Comparison of ENCODE assay signal across 16 mouse cellular contexts in the genomic region with DNA sequence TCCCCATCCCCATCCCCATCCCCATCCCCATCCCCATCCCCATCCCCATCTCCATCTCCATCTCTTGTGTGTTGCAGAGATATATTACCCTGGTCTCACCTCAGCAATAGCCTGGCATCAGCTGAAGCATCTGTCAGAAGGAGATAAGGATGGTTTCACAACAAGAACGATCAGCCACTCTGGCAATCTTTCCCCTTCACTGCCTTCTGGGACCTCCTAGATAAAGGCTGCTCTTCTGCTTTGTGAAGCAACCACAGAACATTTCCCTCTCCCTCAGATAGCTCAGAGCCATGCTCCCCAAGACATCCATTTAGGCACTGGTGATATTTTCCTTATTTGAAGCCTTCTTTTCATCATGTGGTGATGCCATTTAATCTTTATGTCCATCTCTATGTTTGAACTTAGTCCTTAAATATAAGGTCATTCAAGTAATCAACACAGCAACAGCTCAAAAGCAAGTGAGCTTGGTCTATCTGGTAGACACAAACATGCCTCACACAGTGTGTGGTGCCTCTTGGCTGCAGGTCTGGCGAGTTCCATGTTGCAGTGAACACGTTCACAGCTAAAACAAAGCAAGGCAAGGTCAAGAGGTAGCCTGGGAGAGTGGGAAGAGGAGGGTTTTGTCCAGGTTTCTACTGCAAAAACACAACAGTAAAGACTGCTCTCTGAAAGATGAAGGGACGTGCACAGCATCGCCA.
DNase-seq lines count a peak whose midpoint lies in the region; ATAC-seq and TF ChIP-seq lines count a peak whose summit lies in the region.
"Had no signal": no experiment of that assay in that cellular context is flagged by ENCODE, and none has a peak within 500 bp of the region (broad histone marks: within the 10 kb centered on the region; RNA-seq: fewer than 3 reads in every experiment).

No protein-coding gene starts in this region.

- H3K4me1 ChIP-seq in heart, embryonic 12.5 days (replicated peaks): peaks cover under 1% of the 10 kb centered on the region
- peaks cover 48 to 53% of the 10 kb centered on the region in 2 experiments for H3K4me1 ChIP-seq in MEL (ENCODE audit: control insufficient read depth in 1 of 2, insufficient read depth in 2 of 2, low read length in 2 of 2)
- peaks cover 11% of the 10 kb centered on the region; the same call in 1 of the 2 replicates for H3K4me1 ChIP-seq in liver, postnatal 0 days (ENCODE audit: insufficient read depth)
- H3K4me1 ChIP-seq in midbrain, postnatal 0 days (ENCODE audit: insufficient read depth, low read length): no peaks in the 10 kb centered on the region
- H3K4me1 ChIP-seq: neural tube, embryonic 12.5 days had no signal

- peaks cover 57% of the 10 kb centered on the region for H3K27me3 ChIP-seq in heart, embryonic 12.5 days (replicated peaks)
- no peaks in the 10 kb centered on the region for H3K27me3 ChIP-seq in MEL (ENCODE audit: control insufficient read depth in 1 of 2, insufficient read depth in 2 of 2, low read length in 2 of 2)
- H3K27me3 ChIP-seq in liver, postnatal 0 days (ENCODE audit: insufficient read depth, low read length): no peaks in the 10 kb centered on the region
- no peaks in the 10 kb centered on the region for H3K27me3 ChIP-seq in midbrain, postnatal 0 days (ENCODE audit: insufficient read depth, low read length)
- H3K27me3 ChIP-seq: neural tube, embryonic 12.5 days had no signal

- peak; percentile 89 for ATAC-seq in heart, embryonic 12.5 days (ENCODE audit: insufficient number of reproducible peaks, low FRiP score)
- peak; percentile 43 for ATAC-seq in granulocyte monocyte progenitor cell, adult 5-6 weeks (replicated peaks; ENCODE audit: poor library complexity, severe bottlenecking)
- ATAC-seq in liver, postnatal 0 days: peak; percentile 95
- no peak for ATAC-seq in midbrain, postnatal 0 days (ENCODE audit: low FRiP score)
- ATAC-seq: midbrain, embryonic 16.5 days had no signal

- no peaks in the 10 kb centered on the region for H3K79me2 ChIP-seq in MEL (ENCODE audit: control insufficient read depth, insufficient read depth, low read length, poor library complexity)

- intact Hi-C loops in heart, postnatal 10 days (cut with DNase I): no loop called here
- intact Hi-C loops in left cerebral cortex, postnatal 14 days (cut with DNase I): loop anchor here (10.0 kb wide), 1 partner anchor 147 kb away; no protein-coding TSS in a partner anchor

- H3K4me2 ChIP-seq in heart, embryonic 12.5 days: no peak overlapping the region
- H3K4me2 ChIP-seq in liver, postnatal 0 days (ENCODE audit: low read depth, low read length): no peak overlapping the region
- H3K4me2 ChIP-seq in midbrain, postnatal 0 days (ENCODE audit: low read depth, low read length, poor library complexity, severe bottlenecking): no peak overlapping the region
- H3K4me2 ChIP-seq: neural tube, embryonic 12.5 days had no signal

- no peak overlapping the region for H3K9ac ChIP-seq in heart, embryonic 12.5 days
- H3K9ac ChIP-seq in MEL (ENCODE audit: control insufficient read depth, low read depth, low read length, poor library complexity, severe bottlenecking): peak overlapping the region; percentile 17
- H3K9ac ChIP-seq in liver, postnatal 0 days (replicated peaks): no peak overlapping the region
- H3K9ac ChIP-seq in midbrain, postnatal 0 days (replicated peaks; ENCODE audit: low read length, poor library complexity, severe bottlenecking): no peak overlapping the region
- H3K9ac ChIP-seq: neural tube, embryonic 12.5 days had no signal

- 58% methylated on average over 5 of the region's 5 CpGs for WGBS in heart, embryonic 12.5 days
- 44% methylated on average over 5 of the region's 5 CpGs for WGBS in liver, postnatal 0 days (ENCODE audit: insufficient replicate concordance)
- WGBS in midbrain, postnatal 0 days: 80% methylated on average over 5 of the region's 5 CpGs

- H3K4me3 ChIP-seq in heart, embryonic 12.5 days: no peak overlapping the region
- no peak overlapping the region for H3K4me3 ChIP-seq in MEL (ENCODE audit: control insufficient read depth in 1 of 2, insufficient read depth in 1 of 2, low read depth in 2 of 2, low read length in 2 of 2)
- no peak overlapping the region for H3K4me3 ChIP-seq in liver, postnatal 0 days (ENCODE audit: low read depth, low read length)
- H3K4me3 ChIP-seq in midbrain, postnatal 0 days (ENCODE audit: low read depth, low read length): no peak overlapping the region
- H3K4me3 ChIP-seq: embryonic facial prominence, embryonic 10.5 days; neural tube, embryonic 12.5 days had no signal

- peak in 1 of 2 experiments; percentile 21; a peak in 1 of 4 replicates for TF ChIP-seq POLR2A in MEL (IDR thresholded peaks at IDR 0.05; ENCODE audit: control insufficient read depth in 1 of 2, insufficient read depth in 1 of 2, low read depth in 1 of 2, low read length in 2 of 2, poor library complexity in 1 of 2)

- no peak for TF ChIP-seq RAD21 in MEL (IDR thresholded peaks at IDR 0.05; ENCODE audit: low read depth, low read length)

- no peak for DNase-seq in heart, postnatal 10 days
- DNase-seq in MEL (ENCODE audit: low read depth, low spot score): peak; percentile 98
- peak; percentile 65 for DNase-seq in liver, postnatal 0 days
- no peak for DNase-seq in midbrain, postnatal 0 days (ENCODE audit: low spot score)
- no peak for DNase-seq in ovary, adult 18-20 months (ENCODE audit: low spot score)
- no peak for DNase-seq in left cerebral cortex, postnatal 14 days (ENCODE audit: low spot score in 2 of 2)
- DNase-seq: adrenal gland, postnatal 14 days; cerebellum, postnatal 14 days; lung, adult 2 months; right cerebral cortex, postnatal 4 days had no signal

- no peaks in the 10 kb centered on the region for H3K9me3 ChIP-seq in heart, embryonic 12.5 days (replicated peaks)
- H3K9me3 ChIP-seq in MEL (replicated peaks; ENCODE audit: insufficient read depth, low read length): no peaks in the 10 kb centered on the region
- H3K9me3 ChIP-seq in liver, postnatal 0 days (ENCODE audit: low read length): no peaks in the 10 kb centered on the region
- H3K9me3 ChIP-seq in midbrain, postnatal 0 days (ENCODE audit: low read length): no peaks in the 10 kb centered on the region
- H3K9me3 ChIP-seq: embryonic facial prominence, embryonic 10.5 days; neural tube, embryonic 12.5 days had no signal

- no peaks in the 10 kb centered on the region for H3K36me3 ChIP-seq in heart, embryonic 12.5 days
- peaks cover 0 to 58% of the 10 kb centered on the region in 2 experiments; a peak in 2 of 4 replicates for H3K36me3 ChIP-seq in MEL (ENCODE audit: control insufficient read depth in 1 of 2, insufficient read depth in 2 of 2, low read length in 2 of 2)
- no peaks in the 10 kb centered on the region for H3K36me3 ChIP-seq in liver, postnatal 0 days (replicated peaks; ENCODE audit: insufficient read depth, low read length)
- H3K36me3 ChIP-seq in midbrain, postnatal 0 days (ENCODE audit: insufficient read depth, low read length): no peaks in the 10 kb centered on the region
- H3K36me3 ChIP-seq: embryonic facial prominence, embryonic 10.5 days; neural tube, embryonic 12.5 days had no signal

- TF ChIP-seq CTCF in MEL (IDR thresholded peaks at IDR 0.05 in 2 of 3, conservative IDR thresholded peaks at IDR 0.05 in 1 of 3; ENCODE audit: control insufficient read depth in 1 of 3, insufficient read depth in 1 of 3, low read depth in 2 of 3, low read length in 3 of 3, poor library complexity in 1 of 3, severe bottlenecking in 1 of 3): no peak
- TF ChIP-seq CTCF in liver, postnatal 0 days (IDR thresholded peaks at IDR 0.05; ENCODE audit: low read depth): no peak
- no peak for TF ChIP-seq CTCF in midbrain, postnatal 0 days (IDR thresholded peaks at IDR 0.05)

- TF ChIP-seq EP300 in MEL (IDR thresholded peaks at IDR 0.05; ENCODE audit: low read depth in 1 of 2, low read length in 2 of 2): peak; percentile 99 to 100
- TF ChIP-seq EP300 in liver, postnatal 0 days (IDR thresholded peaks at IDR 0.05; ENCODE audit: low read depth): peak; percentile 99

- H3K27ac ChIP-seq in heart, embryonic 12.5 days (ENCODE audit: poor library complexity, severe bottlenecking): no peak overlapping the region
- peak overlapping the region; percentile 95 for H3K27ac ChIP-seq in MEL (ENCODE audit: control insufficient read depth, low read depth, low read length)
- 0 out of 2 replicates have a peak overlapping the region, but pooled peaks have one; percentile 17 for H3K27ac ChIP-seq in liver, postnatal 0 days (ENCODE audit: low read depth)
- no peak overlapping the region for H3K27ac ChIP-seq in midbrain, postnatal 0 days (ENCODE audit: low read depth, low read length)
- H3K27ac ChIP-seq: embryonic facial prominence, embryonic 10.5 days; kidney, postnatal 0 days; neural tube, embryonic 12.5 days had no signal

TF ChIP-seq in MEL, 35 proteins besides CTCF, POLR2A, EP300 and RAD21 (continues in another document):
- TF ChIP-seq TBP (IDR thresholded peaks at IDR 0.05; ENCODE audit: low read depth, low read length) (peak; percentile 64; the same call in 1 of the 2 replicates), CHD1 (IDR thresholded peaks at IDR 0.05; ENCODE audit: low read depth, low read length) (no peak), MYC (IDR thresholded peaks at IDR 0.05; ENCODE audit: low read depth, low read length) (peak; percentile 91), SMC3 (IDR thresholded peaks at IDR 0.05; ENCODE audit: low read depth, low read length) (peak; percentile 26), ZKSCAN1 (IDR thresholded peaks at IDR 0.05; ENCODE audit: low read depth, low read length) (no peak), USF2 (IDR thresholded peaks at IDR 0.05; ENCODE audit: borderline replicate concordance in 1 of 2, insufficient read depth in 1 of 2, low read depth in 1 of 2, low read length in 2 of 2) (no peak), TAL1 (IDR thresholded peaks at IDR 0.05; ENCODE audit: low read length) (peak; percentile 98), ELF1 (IDR thresholded peaks at IDR 0.05; ENCODE audit: low read depth, low read length) (peak; percentile 17; the same call in 1 of the 2 replicates), ZMIZ1 (IDR thresholded peaks at IDR 0.05; ENCODE audit: low read depth, low read length) (peak; percentile 84), USF1 (IDR thresholded peaks at IDR 0.05; ENCODE audit: low read depth, low read length) (no peak), NELFE (IDR thresholded peaks at IDR 0.05; ENCODE audit: low read depth, low read length) (no peak), TCF12 (IDR thresholded peaks at IDR 0.05; ENCODE audit: low read depth, low read length) (peak; percentile 100), RCOR1 (IDR thresholded peaks at IDR 0.05; ENCODE audit: low read depth, low read length) (peak; percentile 99), POLR2AphosphoS2 (IDR thresholded peaks at IDR 0.05; ENCODE audit: low read length) (peak; percentile 48; the same call in 1 of the 2 replicates), ZC3H11A (IDR thresholded peaks at IDR 0.05; ENCODE audit: low read depth, low read length) (no peak), UBTF (IDR thresholded peaks at IDR 0.05; ENCODE audit: borderline replicate concordance, insufficient read depth, low read depth, low read length) (no peak), MAZ (IDR thresholded peaks at IDR 0.05; ENCODE audit: low read depth, low read length) (peak; percentile 77; the same call in 1 of the 2 replicates), BHLHE40 (IDR thresholded peaks at IDR 0.05; ENCODE audit: borderline replicate concordance, low read depth, low read length) (peak; percentile 86)

Comparison
In these comparisons a context has a peak if more than half of its experiments do, and no peak if none do; other contexts are left out.
1. H3K27ac ChIP-seq: peak in MEL (single experiment) and liver, postnatal 0 days (single experiment); none in heart, embryonic 12.5 days (single experiment) and midbrain, postnatal 0 days (single experiment).
2. DNase-seq: peak in MEL (single experiment) and liver, postnatal 0 days (single experiment); none in heart, postnatal 10 days (0 of 2), midbrain, postnatal 0 days (single experiment), ovary, adult 18-20 months (single experiment) and left cerebral cortex, postnatal 14 days (0 of 2).